Mouse (Mus musculus) neural tube, embryonic 15.5 days (tissue): ENCODE measurements around the gene Ppp1cc. TPM values are rescaled to one million over a fixed set of nuclear protein-coding genes. Genes with fewer than 3 reads are reported as not detected.
A peak's percentile ranks its signal among the peaks of the same experiment; 100 is the strongest.

Experiments used
- ATAC-seq: fragments of 200-750 bp; cut with Nextera tagmentation; 2 replicates; pipeline ENCODE4 v1.8.0; 2017; ENCODE audit warnings: mild to moderate bottlenecking, moderate TSS enrichment, moderate library complexity; ENCODE audit not compliant: low FRiP score
- H3K27ac ChIP-seq: fragments of 300-500 bp; sonication (generic); replicated peaks from 2 replicates; pipeline ENCODE4 v1.5.1; 2015; ENCODE audit warnings: mild to moderate bottlenecking, inconsistent platforms
- H3K27me3 ChIP-seq: fragments of 300-500 bp; sonication (generic); replicated peaks from 2 replicates; pipeline ENCODE4 v1.6.1; 2015; ENCODE audit warnings: inconsistent platforms
- H3K36me3 ChIP-seq: fragments of 300-500 bp; sonication (generic); 2 replicates; pipeline ENCODE4 v1.6.1; 2015; ENCODE audit warnings: inconsistent platforms
- H3K4me1 ChIP-seq: fragments of 300-500 bp; sonication (generic); 2 replicates; pipeline ENCODE4 v1.6.1; 2015; ENCODE audit warnings: inconsistent platforms
- H3K4me2 ChIP-seq: fragments of 300-500 bp; sonication (generic); 2 replicates; pipeline ENCODE4 v1.6.1; 2015; ENCODE audit warnings: inconsistent platforms, mild to moderate bottlenecking, moderate library complexity
- H3K4me3 ChIP-seq: fragments of 300-500 bp; sonication (generic); replicated peaks from 2 replicates; pipeline ENCODE4 v1.5.1; 2015; ENCODE audit warnings: mild to moderate bottlenecking, inconsistent platforms
- H3K9ac ChIP-seq: fragments of 300-500 bp; sonication (generic); replicated peaks from 2 replicates; pipeline ENCODE4 v1.6.1; 2015; ENCODE audit warnings: mild to moderate bottlenecking, inconsistent platforms
- H3K9me3 ChIP-seq: fragments of 300-500 bp; sonication (generic); replicated peaks from 2 replicates; pipeline ENCODE4 v1.6.1; 2016; ENCODE audit warnings: inconsistent platforms
- WGBS: fragments of 180-500 bp; shearing (Covaris S2); methylation state at CpG from one replicate; pipeline ENCODE4 v1.1.7; 2015; ENCODE audit warnings: mixed read lengths; 5-methylcytosine and 5-hydroxymethylcytosine counted together
- polyA plus RNA-seq: library from polyadenylated mRNA; unstranded; fragments of >200 nt; fragmentation: Nextera tagmentation; extraction: Ambion mirVana; gene quantifications from 2 replicates; pipeline ENCODE4 v1.2.1, GENCODE M21; 2015

The Ppp1cc gene
- 184 and 200 TPM in 2 replicates for polyA plus RNA-seq

GRCm38 (mm10) chr5:122157827-122158381 lies at the start of gene Ppp1cc:
Gene Ppp1cc, plus strand, starts transcription at chr5:122158278.
- peak; percentile 92 for ATAC-seq
- H3K4me1 ChIP-seq, result peaks cover 48% of the 10 kb centered on the region
- no peaks in the 10 kb centered on the region for H3K36me3 ChIP-seq
- peak within 1 kb of the TSS; percentile 90 for H3K9ac ChIP-seq
- WGBS, result 0% methylated on average over 29 of the region's 54 CpGs
- peak within 1 kb of the TSS; percentile 81 for H3K4me2 ChIP-seq
- H3K4me3 ChIP-seq, result peak within 1 kb of the TSS; percentile 82
- no peaks in the 10 kb centered on the region for H3K27me3 ChIP-seq
- H3K27ac ChIP-seq, result peak within 1 kb of the TSS; percentile 89
- H3K9me3 ChIP-seq, result no peaks in the 10 kb centered on the region

- WGBS, result 57% methylated on average over 16 of the region's 16 CpGs
These were observed 48.6 kb upstream of the Ppp1cc start for GRCm38 (mm10) chr5:122109325-122110060.

GRCm38 (mm10) chr5:122110625-122111024 lies 47.5 kb upstream of the Ppp1cc start:
- ATAC-seq, result no peak
- no peaks in the 10 kb centered on the region for H3K27me3 ChIP-seq
- H3K4me2 ChIP-seq, result no peak overlapping the region
- WGBS, result 95% methylated on average over 13 of the region's 13 CpGs
- no peak overlapping the region for H3K27ac ChIP-seq
- no peak overlapping the region for H3K4me3 ChIP-seq
- H3K4me1 ChIP-seq, result no peaks in the 10 kb centered on the region
- no peak overlapping the region for H3K9ac ChIP-seq
- no peaks in the 10 kb centered on the region for H3K36me3 ChIP-seq
- H3K9me3 ChIP-seq, result no peaks in the 10 kb centered on the region

More at GRCm38 (mm10) chr5:122109325-122110060, 48.6 kb upstream of the Ppp1cc start:
- no peak overlapping the region for H3K27ac ChIP-seq
- H3K4me3 ChIP-seq, result no peak overlapping the region
- H3K36me3 ChIP-seq, result no peaks in the 10 kb centered on the region
- no peak for ATAC-seq
- H3K4me1 ChIP-seq, result no peaks in the 10 kb centered on the region
- H3K4me2 ChIP-seq, result no peak overlapping the region
- H3K9me3 ChIP-seq, result no peaks in the 10 kb centered on the region
- H3K27me3 ChIP-seq, result no peaks in the 10 kb centered on the region
- no peak overlapping the region for H3K9ac ChIP-seq

- Histone ChIP-seq H3K4me3 (no peak overlapping the region), H3K9ac (no peak overlapping the region), H3K4me1 (no peaks in the 10 kb centered on the region), H3K27ac (no peak overlapping the region), H3K4me2 (peak overlapping the region; percentile 31), H3K36me3 (no peaks in the 10 kb centered on the region), H3K27me3 (no peaks in the 10 kb centered on the region), H3K9me3 (no peaks in the 10 kb centered on the region)
- ATAC-seq, result no peak
- 72% methylated on average over 26 of the region's 26 CpGs for WGBS
These were observed 46.8 kb upstream of the Ppp1cc start for GRCm38 (mm10) chr5:122111091-122111932.

GRCm38 (mm10) chr5:122111933-122112248 lies 46.2 kb upstream of the Ppp1cc start:
- no peak for ATAC-seq
- Histone ChIP-seq H3K4me1 (no peaks in the 10 kb centered on the region), H3K36me3 (no peaks in the 10 kb centered on the region), H3K9ac (no peak overlapping the region), H3K9me3 (no peaks in the 10 kb centered on the region), H3K4me3 (no peak overlapping the region), H3K27me3 (no peaks in the 10 kb centered on the region), H3K4me2 (peak overlapping the region; percentile 31), H3K27ac (no peak overlapping the region)
- WGBS, result 45% methylated on average over 4 of the region's 4 CpGs

GRCm38 (mm10) chr5:122113450-122113849 lies 44.6 kb upstream of the Ppp1cc start:
- no peak overlapping the region for H3K9ac ChIP-seq
- no peak overlapping the region for H3K4me2 ChIP-seq
- ATAC-seq, result no peak
- H3K27ac ChIP-seq, result no peak overlapping the region
- H3K4me1 ChIP-seq, result no peaks in the 10 kb centered on the region
- WGBS, result 77% methylated on average over 7 of the region's 7 CpGs
- no peaks in the 10 kb centered on the region for H3K9me3 ChIP-seq
- H3K27me3 ChIP-seq, result no peaks in the 10 kb centered on the region
- no peak overlapping the region for H3K4me3 ChIP-seq
- H3K36me3 ChIP-seq, result no peaks in the 10 kb centered on the region

- H3K36me3 ChIP-seq, result no peaks in the 10 kb centered on the region
- H3K4me2 ChIP-seq, result no peak overlapping the region
- no peaks in the 10 kb centered on the region for H3K27me3 ChIP-seq
- no peaks in the 10 kb centered on the region for H3K9me3 ChIP-seq
- WGBS, result 0% methylated on average over 2 of the region's 2 CpGs
- ATAC-seq, result no peak
- no peak overlapping the region for H3K9ac ChIP-seq
- H3K4me3 ChIP-seq, result no peak overlapping the region
- no peak overlapping the region for H3K27ac ChIP-seq
- H3K4me1 ChIP-seq, result no peaks in the 10 kb centered on the region
These were observed 43.9 kb upstream of the Ppp1cc start for GRCm38 (mm10) chr5:122114176-122114575.

- H3K4me1 ChIP-seq, result no peaks in the 10 kb centered on the region
- H3K36me3 ChIP-seq, result no peaks in the 10 kb centered on the region
- no peak for ATAC-seq
- WGBS, result 98% methylated on average over 9 of the region's 9 CpGs
- no peak overlapping the region for H3K27ac ChIP-seq
- H3K9ac ChIP-seq, result no peak overlapping the region
- no peak overlapping the region for H3K4me3 ChIP-seq
- H3K27me3 ChIP-seq, result no peaks in the 10 kb centered on the region
- no peak overlapping the region for H3K4me2 ChIP-seq
- no peaks in the 10 kb centered on the region for H3K9me3 ChIP-seq
These were observed 42.8 kb upstream of the Ppp1cc start for GRCm38 (mm10) chr5:122115266-122115763.

GRCm38 (mm10) chr5:122116243-122116642 lies 41.8 kb upstream of the Ppp1cc start:
- no peak for ATAC-seq
- WGBS, result 84% methylated on average over 6 of the region's 6 CpGs

GRCm38 (mm10) chr5:122125211-122125760 lies 32.8 kb upstream of the Ppp1cc start:
- no peak overlapping the region for H3K4me2 ChIP-seq
- H3K27me3 ChIP-seq, result 0 out of 2 replicates have a peak, but pooled peaks cover 4% of the 10 kb centered on the region
- no peak for ATAC-seq
- H3K9me3 ChIP-seq, result no peaks in the 10 kb centered on the region
- WGBS, result 79% methylated on average over 8 of the region's 8 CpGs
- no peak overlapping the region for H3K9ac ChIP-seq
- H3K27ac ChIP-seq, result no peak overlapping the region
- no peaks in the 10 kb centered on the region for H3K36me3 ChIP-seq
- peaks cover 5% of the 10 kb centered on the region for H3K4me1 ChIP-seq
- H3K4me3 ChIP-seq, result no peak overlapping the region

More at GRCm38 (mm10) chr5:122116243-122116642, 41.8 kb upstream of the Ppp1cc start:
- no peak overlapping the region for H3K27ac ChIP-seq
- H3K9me3 ChIP-seq, result no peaks in the 10 kb centered on the region
- H3K36me3 ChIP-seq, result no peaks in the 10 kb centered on the region
- no peak overlapping the region for H3K9ac ChIP-seq
- no peaks in the 10 kb centered on the region for H3K4me1 ChIP-seq
- no peak overlapping the region for H3K4me2 ChIP-seq
- no peaks in the 10 kb centered on the region for H3K27me3 ChIP-seq
- no peak overlapping the region for H3K4me3 ChIP-seq

- Histone ChIP-seq H3K9ac (peak overlapping the region; percentile 14; the same call in 1 of the 2 replicates), H3K36me3 (no peaks in the 10 kb centered on the region), H3K27ac (no peak overlapping the region), H3K27me3 (peaks cover 13% of the 10 kb centered on the region; the same call in 1 of the 2 replicates), H3K4me1 (peaks cover 18% of the 10 kb centered on the region), H3K4me2 (peak overlapping the region; percentile 29; the same call in 1 of the 2 replicates), H3K9me3 (no peaks in the 10 kb centered on the region), H3K4me3 (no peak overlapping the region)
- 33% methylated on average over 16 of the region's 16 CpGs for WGBS
- peak; percentile 61; the same call in 1 of the 2 replicates for ATAC-seq
These were observed 28.9 kb upstream of the Ppp1cc start for GRCm38 (mm10) chr5:122129068-122129655.
